In genomic region chr2:76549316-76549715, GRCm38 (mm10) we compare ENCODE assay signal across 22 mouse cellular contexts.
A peak's percentile ranks its signal among the peaks of the same experiment; 100 is the strongest.
DNase-seq lines count a peak whose midpoint lies in the region; ATAC-seq and TF ChIP-seq lines count a peak whose summit lies in the region.
"Had no signal": no experiment of that assay in that cellular context is flagged by ENCODE, and none has a peak within 500 bp of the region (broad histone marks: within the 10 kb centered on the region; RNA-seq: fewer than 3 reads in every experiment).

No protein-coding gene starts in this region.

- WGBS in kidney, embryonic 14.5 days = 42% methylated on average over 12 of the region's 12 CpGs
- 40% methylated on average over 12 of the region's 12 CpGs for WGBS in kidney, postnatal 0 days

- no peaks in the 10 kb centered on the region for H3K9me3 ChIP-seq in kidney, embryonic 14.5 days (ENCODE audit: control insufficient read depth, low read length)
- no peaks in the 10 kb centered on the region for H3K9me3 ChIP-seq in kidney, postnatal 0 days (replicated peaks; ENCODE audit: low read length)
- H3K9me3 ChIP-seq: embryonic facial prominence, embryonic 13.5 days; forebrain, embryonic 12.5 days; forebrain, embryonic 15.5 days; G1E; hindbrain, embryonic 12.5 days; hindbrain, embryonic 15.5 days had no signal

- H3K4me2 ChIP-seq in kidney, embryonic 14.5 days (replicated peaks; ENCODE audit: low read depth, low read length) = peak overlapping the region; percentile 11; the same call in 1 of the 2 replicates
- H3K4me2 ChIP-seq in kidney, postnatal 0 days (ENCODE audit: low read length) = peak overlapping the region; percentile 7; the same call in 1 of the 2 replicates
- H3K4me2 ChIP-seq: embryonic facial prominence, embryonic 13.5 days; forebrain, embryonic 12.5 days; forebrain, embryonic 15.5 days; heart, embryonic 11.5 days; hindbrain, embryonic 12.5 days; hindbrain, embryonic 15.5 days had no signal

- H3K9ac ChIP-seq in kidney, embryonic 14.5 days (ENCODE audit: low read depth, low read length) = no peak overlapping the region
- no peak overlapping the region for H3K9ac ChIP-seq in kidney, postnatal 0 days (ENCODE audit: low read depth, low read length)
- H3K9ac ChIP-seq: embryonic facial prominence, embryonic 13.5 days; forebrain, embryonic 12.5 days; forebrain, embryonic 15.5 days; hindbrain, embryonic 12.5 days; hindbrain, embryonic 15.5 days had no signal

- H3K4me3 ChIP-seq in kidney, embryonic 14.5 days (ENCODE audit: low read length) = no peak overlapping the region
- no peak overlapping the region for H3K4me3 ChIP-seq in kidney, postnatal 0 days (replicated peaks; ENCODE audit: low read depth, low read length)
- H3K4me3 ChIP-seq: embryonic facial prominence, embryonic 13.5 days; erythroblast, embryonic 14.5 days; forebrain, embryonic 12.5 days; forebrain, embryonic 15.5 days; heart, adult 2 months; hindbrain, embryonic 12.5 days; hindbrain, embryonic 15.5 days had no signal

- ATAC-seq in kidney, embryonic 14.5 days (ENCODE audit: low FRiP score, low TSS enrichment) = no peak
- no peak for ATAC-seq in kidney, postnatal 0 days (replicated peaks; ENCODE audit: low FRiP score, low read depth)
- ATAC-seq: forebrain, embryonic 15.5 days; Patski had no signal

- H3K27me3 ChIP-seq in kidney, embryonic 14.5 days (ENCODE audit: control insufficient read depth, insufficient read depth, low read length) = no peaks in the 10 kb centered on the region
- no peaks in the 10 kb centered on the region for H3K27me3 ChIP-seq in kidney, postnatal 0 days (ENCODE audit: insufficient read depth, low read length)
- H3K27me3 ChIP-seq: embryonic facial prominence, embryonic 13.5 days; forebrain, embryonic 12.5 days; forebrain, embryonic 15.5 days; hindbrain, embryonic 12.5 days; hindbrain, embryonic 15.5 days; Patski had no signal

- H3K27ac ChIP-seq in kidney, embryonic 14.5 days (ENCODE audit: low read depth, low read length) = no peak overlapping the region
- no peak overlapping the region for H3K27ac ChIP-seq in kidney, postnatal 0 days
- H3K27ac ChIP-seq: embryonic facial prominence, embryonic 13.5 days; forebrain, embryonic 12.5 days; forebrain, embryonic 15.5 days; heart, adult 2 months; hindbrain, embryonic 12.5 days; hindbrain, embryonic 15.5 days had no signal

- peak; percentile 8 for DNase-seq in embryo, embryonic 10 days (ENCODE audit: low spot score)
- DNase-seq in embryo, embryonic 9.5 days (ENCODE audit: extremely low spot score) = no peak
- no peak for DNase-seq in kidney, adult 18-20 months
- DNase-seq in kidney, postnatal 0 days (ENCODE audit: low spot score) = no peak
- no peak for DNase-seq in kidney, postnatal 25 days
- peak; percentile 26 for DNase-seq in embryo, embryonic 11 days
- no peak for DNase-seq in cerebellum, postnatal 10 days
- DNase-seq: cerebellum, adult 2 months; cerebellum, adult 9-11 months; cerebellum, postnatal 36 days; gastrocnemius, postnatal 25 days; heart, adult 2 months had no signal

- H3K36me3 ChIP-seq in kidney, embryonic 14.5 days (ENCODE audit: control insufficient read depth, insufficient read depth, low read length) = no peaks in the 10 kb centered on the region
- no peaks in the 10 kb centered on the region for H3K36me3 ChIP-seq in kidney, postnatal 0 days (ENCODE audit: insufficient read depth, low read length)
- H3K36me3 ChIP-seq: forebrain, embryonic 12.5 days; G1E had no signal

- H3K4me1 ChIP-seq in kidney, embryonic 14.5 days (ENCODE audit: control insufficient read depth, insufficient read depth, low read length) = no peaks in the 10 kb centered on the region
- H3K4me1 ChIP-seq in kidney, postnatal 0 days (replicated peaks; ENCODE audit: insufficient read depth, low read length) = peaks cover 2% of the 10 kb centered on the region; the same call in 1 of the 2 replicates
- H3K4me1 ChIP-seq: embryonic facial prominence, embryonic 13.5 days; forebrain, embryonic 12.5 days; forebrain, embryonic 15.5 days; hindbrain, embryonic 12.5 days; hindbrain, embryonic 15.5 days had no signal

- no peak for TF ChIP-seq CTCF in kidney, postnatal 0 days (IDR thresholded peaks at IDR 0.05; ENCODE audit: low read depth)

Comparison
In these comparisons a context has a peak if more than half of its experiments do, and no peak if none do; other contexts are left out.
1. DNase-seq: peak in embryo, embryonic 10 days (single experiment) and embryo, embryonic 11 days (single experiment); none in embryo, embryonic 9.5 days (single experiment), kidney, adult 18-20 months (single experiment), kidney, postnatal 0 days (single experiment), kidney, postnatal 25 days (0 of 2) and cerebellum, postnatal 10 days (0 of 2).